ENCODE assay signal across 20 mouse cellular contexts in genomic region chr13:20146848-20147247, GRCm38 (mm10).
"Had no signal": no experiment of that assay in that cellular context is flagged by ENCODE, and none has a peak within 500 bp of the region (broad histone marks: within the 10 kb centered on the region; RNA-seq: fewer than 3 reads in every experiment).

No protein-coding gene starts in this region.

- H3K36me3 ChIP-seq: limb, embryonic 10.5 days; limb, embryonic 13.5 days; midbrain, embryonic 10.5 days; midbrain, embryonic 13.5 days; neural tube, embryonic 13.5 days; stomach, embryonic 15.5 days had no signal

- H3K4me2 ChIP-seq: limb, embryonic 13.5 days; midbrain, embryonic 13.5 days; neural tube, embryonic 13.5 days; stomach, embryonic 15.5 days had no signal

- ATAC-seq: midbrain, embryonic 13.5 days; midbrain, embryonic 16.5 days had no signal

- H3K27me3 ChIP-seq: limb, embryonic 13.5 days; midbrain, embryonic 13.5 days; neural tube, embryonic 13.5 days; stomach, embryonic 15.5 days had no signal

- DNase-seq: kidney, adult 2 months; kidney, postnatal 25 days; layer of hippocampus, adult 9-11 months; lung, adult 18-20 months; lung, postnatal 14 days; retina, postnatal 1 day; right cerebral cortex, postnatal 25 days; spleen, adult 18-20 months; thymus, postnatal 25 days had no signal

- H3K4me1 ChIP-seq: midbrain, embryonic 13.5 days had no signal

- H3K27ac ChIP-seq: kidney, postnatal 0 days; layer of hippocampus, adult 2 months; limb, embryonic 10.5 days; limb, embryonic 13.5 days; midbrain, embryonic 10.5 days; midbrain, embryonic 13.5 days; neural tube, embryonic 13.5 days had no signal

- H3K9me3 ChIP-seq: limb, embryonic 10.5 days; limb, embryonic 13.5 days; megakaryocyte, embryonic 14.5 days; midbrain, embryonic 10.5 days; midbrain, embryonic 13.5 days; neural tube, embryonic 13.5 days; stomach, embryonic 15.5 days had no signal

- H3K9ac ChIP-seq: limb, embryonic 13.5 days; midbrain, embryonic 13.5 days; neural tube, embryonic 13.5 days; stomach, embryonic 15.5 days had no signal

- H3K4me3 ChIP-seq: layer of hippocampus, adult 2 months; limb, embryonic 10.5 days; limb, embryonic 13.5 days; megakaryocyte, embryonic 14.5 days; midbrain, embryonic 10.5 days; midbrain, embryonic 13.5 days; myocyte; neural tube, embryonic 13.5 days; stomach, embryonic 15.5 days had no signal
